Mouse (Mus musculus): ENCODE data around the gene Slc16a9. TPM values are rescaled to one million over a fixed set of nuclear protein-coding genes. Genes with fewer than 3 reads are reported as not detected.
A peak's percentile ranks its signal among the peaks of the same experiment; 100 is the strongest.

Slc16a9 gene
- polyA plus RNA-seq, 1 experiment from 2014 or later = 2.4 TPM

DNA sequence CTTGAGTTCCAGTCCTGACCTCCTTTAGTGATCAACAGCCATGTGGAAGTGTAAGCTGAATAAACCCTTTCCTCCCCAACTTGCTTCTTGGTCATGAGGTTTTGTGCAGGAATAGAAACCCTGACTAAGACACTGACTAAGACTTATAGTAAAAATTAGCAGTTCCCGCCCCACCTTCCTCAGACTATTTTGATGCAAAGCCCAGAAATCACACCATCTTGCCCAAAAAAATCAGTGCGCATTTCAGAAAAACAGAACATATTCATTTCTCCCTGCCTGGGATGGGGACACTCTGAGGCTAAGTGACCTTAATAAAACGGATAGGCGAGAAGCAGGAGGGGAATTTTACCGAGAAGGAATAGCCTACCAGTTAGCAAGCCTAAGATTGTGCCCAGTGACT, 60.8 kb downstream of the Slc16a9 start:
- H3K4me1 ChIP-seq = no peaks in the 10 kb centered on the region
- whole genome bisulfite sequencing = 63% methylated on average over 5 of the region's 5 CpGs
- no peak for ATAC-seq (ENCODE audit: insufficient number of reproducible peaks, low FRiP score, low TSS enrichment, low read depth)

DNA sequence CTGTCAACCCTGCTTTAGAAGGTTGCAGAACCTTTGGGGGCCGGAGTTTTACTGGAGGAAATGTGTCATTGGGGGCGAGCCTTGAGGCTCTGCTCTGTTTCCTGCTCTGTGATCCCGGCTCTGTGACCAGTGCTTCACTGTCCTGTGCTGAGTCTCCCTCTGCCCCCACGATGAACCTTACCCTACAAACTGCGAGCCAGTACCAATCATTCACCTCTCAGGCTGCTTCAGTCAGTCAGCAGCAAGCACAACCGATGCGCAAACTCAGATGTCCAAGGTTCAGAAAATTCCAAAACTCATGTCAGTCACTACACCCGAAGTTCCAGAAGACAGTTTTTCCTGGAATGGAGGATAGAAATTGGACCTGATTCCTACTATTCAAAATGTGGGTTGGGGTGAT, 64.5 kb downstream of the Slc16a9 start:
- 88% methylated on average over 8 of the region's 8 CpGs for WGBS
- Histone ChIP-seq H3K27me3 (no peaks in the 10 kb centered on the region), H3K4me3 (replicated peaks) (no peak overlapping the region), H3K4me2 (replicated peaks) (no peak overlapping the region), H3K9ac (no peak overlapping the region), H3K9me3 (replicated peaks) (no peaks in the 10 kb centered on the region), H3K4me1 (no peaks in the 10 kb centered on the region), H3K36me3 (no peaks in the 10 kb centered on the region), H3K27ac (replicated peaks) (no peak overlapping the region)
- ATAC-seq (ENCODE audit: insufficient number of reproducible peaks, low FRiP score, low TSS enrichment, low read depth) = no peak

More for the DNA sequence above, 60.8 kb downstream of the Slc16a9 start:
- no peak overlapping the region for H3K4me2 ChIP-seq (replicated peaks)
- no peak overlapping the region for H3K4me3 ChIP-seq (replicated peaks)
- no peak overlapping the region for H3K27ac ChIP-seq (replicated peaks)
- no peaks in the 10 kb centered on the region for H3K9me3 ChIP-seq (replicated peaks)
- H3K36me3 ChIP-seq = no peaks in the 10 kb centered on the region
- H3K27me3 ChIP-seq = no peaks in the 10 kb centered on the region
- H3K9ac ChIP-seq = no peak overlapping the region

DNA sequence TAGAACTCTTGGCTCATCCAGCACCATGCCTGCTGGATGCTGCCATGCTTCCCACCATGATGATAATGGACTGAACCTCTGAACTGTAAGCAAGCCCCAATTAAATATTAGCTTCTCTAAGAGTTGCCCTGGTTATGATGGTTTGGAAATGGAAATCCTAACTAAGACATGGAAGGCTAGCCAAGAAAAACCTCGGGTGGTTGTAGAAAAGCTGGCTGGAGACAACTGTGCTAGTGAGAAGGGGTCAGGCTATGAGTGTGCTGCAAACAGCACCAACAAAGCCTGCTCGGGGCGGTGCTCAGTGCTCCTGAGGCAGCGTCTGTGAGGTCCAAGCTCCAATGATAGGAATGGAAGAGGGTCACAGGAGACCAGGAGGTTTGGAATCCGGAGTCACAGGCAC, 65.7 kb downstream of the Slc16a9 start:
- Histone ChIP-seq H3K36me3 (no peaks in the 10 kb centered on the region), H3K9me3 (replicated peaks) (no peaks in the 10 kb centered on the region), H3K4me2 (replicated peaks) (no peak overlapping the region), H3K27ac (replicated peaks) (no peak overlapping the region), H3K9ac (no peak overlapping the region), H3K4me1 (no peaks in the 10 kb centered on the region), H3K27me3 (no peaks in the 10 kb centered on the region), H3K4me3 (replicated peaks) (no peak overlapping the region)
- no peak for ATAC-seq (ENCODE audit: insufficient number of reproducible peaks, low FRiP score, low TSS enrichment, low read depth)
- WGBS = 82% methylated on average over 5 of the region's 5 CpGs

DNA sequence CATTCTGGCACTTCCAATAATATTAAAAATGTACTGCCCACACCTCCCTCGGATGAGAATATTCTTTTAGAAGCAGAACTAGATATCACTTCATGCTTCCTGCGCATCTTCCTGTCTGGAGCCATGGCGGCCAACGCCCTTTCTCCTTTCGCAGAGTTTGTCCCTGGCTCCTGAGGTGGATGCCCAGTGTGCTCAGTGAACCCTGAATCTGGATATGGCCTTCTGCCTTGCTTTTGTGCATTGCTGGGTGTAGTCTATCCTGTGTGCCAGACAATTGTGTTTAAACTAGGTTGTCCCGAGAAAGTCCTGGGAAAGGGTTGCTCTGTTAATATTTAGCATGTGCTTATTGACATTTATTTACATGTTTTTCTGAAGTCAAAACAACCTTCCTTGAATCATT, 71.0 kb downstream of the Slc16a9 start:
- Histone ChIP-seq H3K36me3 (no peaks in the 10 kb centered on the region), H3K9me3 (replicated peaks) (no peaks in the 10 kb centered on the region), H3K27ac (replicated peaks) (no peak overlapping the region), H3K4me1 (no peaks in the 10 kb centered on the region), H3K4me3 (replicated peaks) (no peak overlapping the region), H3K4me2 (replicated peaks) (no peak overlapping the region), H3K9ac (no peak overlapping the region), H3K27me3 (no peaks in the 10 kb centered on the region)
- ATAC-seq (ENCODE audit: insufficient number of reproducible peaks, low FRiP score, low TSS enrichment, low read depth) = no peak
- 89% methylated on average over 6 of the region's 6 CpGs for WGBS

DNA sequence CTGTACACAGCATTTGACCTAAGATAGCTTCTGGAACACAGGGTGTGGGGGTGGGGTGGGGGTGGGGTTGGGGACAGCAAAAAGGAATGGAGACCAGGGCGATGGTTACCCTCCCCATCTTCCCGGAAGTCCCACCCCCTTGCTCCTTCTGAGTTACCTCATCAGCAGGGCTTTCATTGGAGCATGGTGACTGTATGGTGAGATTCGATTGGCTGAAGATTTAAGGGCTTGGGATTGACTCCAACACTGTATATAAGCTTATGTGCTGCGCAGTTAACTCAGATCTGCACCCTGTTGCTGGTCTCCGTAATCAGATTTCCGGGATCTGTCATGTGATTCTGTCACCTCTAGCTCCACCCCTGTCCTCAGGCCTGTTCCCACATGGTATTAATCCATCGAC, 72.0 kb downstream of the Slc16a9 start:
- Histone ChIP-seq H3K4me3 (replicated peaks) (no peak overlapping the region), H3K9ac (no peak overlapping the region), H3K27me3 (no peaks in the 10 kb centered on the region), H3K4me2 (replicated peaks) (no peak overlapping the region), H3K9me3 (replicated peaks) (no peaks in the 10 kb centered on the region), H3K27ac (replicated peaks) (no peak overlapping the region), H3K4me1 (no peaks in the 10 kb centered on the region), H3K36me3 (no peaks in the 10 kb centered on the region)
- WGBS = 66% methylated on average over 7 of the region's 7 CpGs
- ATAC-seq (ENCODE audit: insufficient number of reproducible peaks, low FRiP score, low TSS enrichment, low read depth) = no peak

DNA sequence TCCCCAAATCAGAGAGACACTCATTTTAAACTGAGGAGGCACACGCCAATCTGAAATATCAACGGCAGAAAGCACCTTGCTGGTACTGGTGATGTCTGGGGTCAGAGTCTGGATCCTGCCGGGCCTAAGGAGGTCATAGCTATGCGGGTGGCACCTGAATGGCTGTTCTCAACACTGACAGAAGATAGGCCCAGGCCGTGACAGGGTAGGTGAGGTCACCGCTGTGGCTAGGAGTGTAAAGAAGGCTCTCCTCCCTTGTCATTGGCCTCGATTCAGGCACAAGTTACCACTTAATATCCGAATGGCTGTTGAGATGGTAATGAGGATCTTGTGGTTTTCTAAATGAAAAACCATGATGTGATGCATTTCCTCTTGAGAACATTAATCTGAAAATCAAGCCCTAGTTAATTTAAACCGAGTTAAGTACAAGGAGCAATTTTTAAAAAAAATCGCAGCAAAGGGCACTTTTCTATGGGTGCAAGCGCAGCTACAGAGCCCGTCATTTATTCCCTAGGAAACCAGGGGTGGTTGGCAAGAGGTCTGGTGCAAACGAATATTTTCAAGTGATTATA, 72.6 kb downstream of the Slc16a9 start:
- Histone ChIP-seq H3K9me3 (replicated peaks) (no peaks in the 10 kb centered on the region), H3K9ac (no peak overlapping the region), H3K4me1 (no peaks in the 10 kb centered on the region), H3K27me3 (no peaks in the 10 kb centered on the region), H3K4me2 (replicated peaks) (no peak overlapping the region), H3K36me3 (no peaks in the 10 kb centered on the region), H3K27ac (replicated peaks) (no peak overlapping the region), H3K4me3 (replicated peaks) (no peak overlapping the region)
- ATAC-seq (ENCODE audit: insufficient number of reproducible peaks, low FRiP score, low TSS enrichment, low read depth) = no peak
- WGBS = 73% methylated on average over 13 of the region's 13 CpGs

DNA sequence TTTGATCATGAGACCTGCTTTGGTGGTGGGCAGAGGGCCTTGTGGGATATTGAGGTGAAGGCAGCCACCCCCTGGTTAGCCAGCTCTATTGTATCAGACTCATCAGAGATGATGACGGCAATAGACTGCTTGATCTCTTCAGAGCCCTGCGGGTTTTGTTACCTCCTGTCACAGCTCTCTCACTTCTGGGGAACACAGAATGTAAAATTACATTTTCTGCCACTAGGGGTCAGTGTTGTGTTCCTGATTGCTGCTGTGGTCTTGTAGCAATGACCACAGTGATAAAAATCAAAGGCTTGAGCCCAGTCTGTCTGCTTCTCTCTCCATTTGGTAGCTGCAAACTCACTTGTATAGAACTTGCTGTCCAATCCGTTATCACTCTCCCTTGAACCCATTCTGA, 73.7 kb downstream of the Slc16a9 start:
- H3K4me1 ChIP-seq = no peaks in the 10 kb centered on the region
- no peaks in the 10 kb centered on the region for H3K9me3 ChIP-seq (replicated peaks)
- no peak overlapping the region for H3K4me2 ChIP-seq (replicated peaks)
- no peak overlapping the region for H3K4me3 ChIP-seq (replicated peaks)
- WGBS = 6% methylated on average over 3 of the region's 3 CpGs
- H3K9ac ChIP-seq = no peak overlapping the region
- H3K36me3 ChIP-seq = no peaks in the 10 kb centered on the region
- H3K27ac ChIP-seq (replicated peaks) = no peak overlapping the region
- 0 out of 2 replicates have a peak, but pooled peaks have one; percentile 7 for ATAC-seq (ENCODE audit: insufficient number of reproducible peaks, low FRiP score, low TSS enrichment, low read depth)
- H3K27me3 ChIP-seq = no peaks in the 10 kb centered on the region

DNA sequence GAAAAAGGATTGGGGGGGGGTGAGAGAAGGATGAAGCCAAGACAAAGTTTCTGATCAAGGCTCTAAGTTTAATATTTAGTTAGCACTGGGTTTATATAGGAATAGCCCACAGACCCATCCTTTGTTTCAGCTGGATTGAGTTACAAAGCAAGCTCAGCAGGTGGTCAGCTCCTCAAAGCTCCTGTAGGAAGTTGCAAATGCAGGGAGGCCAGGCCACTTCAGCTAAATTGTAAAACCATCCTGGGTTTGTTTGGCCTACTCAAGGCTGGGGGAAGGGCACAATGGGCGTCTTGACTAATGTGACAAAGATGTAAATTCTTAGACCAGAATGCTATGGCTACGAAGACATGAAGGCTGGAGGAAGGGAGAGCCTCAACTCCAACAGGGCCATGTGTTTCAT, 80.6 kb downstream of the Slc16a9 start:
- no peak overlapping the region for H3K9ac ChIP-seq
- H3K4me1 ChIP-seq = no peaks in the 10 kb centered on the region
- 32% methylated on average over 2 of the region's 2 CpGs for WGBS
- no peaks in the 10 kb centered on the region for H3K9me3 ChIP-seq (replicated peaks)
- no peaks in the 10 kb centered on the region for H3K36me3 ChIP-seq
- H3K27ac ChIP-seq (replicated peaks) = no peak overlapping the region
- no peaks in the 10 kb centered on the region for H3K27me3 ChIP-seq
- no peak for ATAC-seq (ENCODE audit: insufficient number of reproducible peaks, low FRiP score, low TSS enrichment, low read depth)
- H3K4me2 ChIP-seq (replicated peaks) = no peak overlapping the region
- no peak overlapping the region for H3K4me3 ChIP-seq (replicated peaks)

DNA sequence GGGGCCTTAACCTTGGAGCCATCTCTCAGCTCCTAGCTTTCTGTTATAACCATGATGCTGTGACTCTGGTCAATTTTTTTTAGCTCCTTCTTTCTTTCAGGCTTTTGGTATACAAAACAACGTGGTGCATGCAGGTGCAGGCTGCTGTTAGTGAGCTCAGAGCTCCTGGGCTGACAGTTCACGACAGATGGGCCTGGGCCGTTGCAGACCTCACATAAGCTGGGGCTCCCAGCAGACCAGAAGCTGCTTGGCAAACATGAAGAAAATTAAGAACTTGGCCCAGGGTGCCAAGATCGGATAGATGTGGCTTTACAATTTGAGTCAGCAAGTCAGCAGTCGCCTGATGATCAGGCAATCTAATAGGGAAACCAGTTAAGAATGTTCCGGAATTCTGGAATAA, 82.4 kb downstream of the Slc16a9 start:
- Histone ChIP-seq H3K4me1 (no peaks in the 10 kb centered on the region), H3K4me2 (replicated peaks) (no peak overlapping the region), H3K27ac (replicated peaks) (no peak overlapping the region), H3K9ac (no peak overlapping the region), H3K27me3 (no peaks in the 10 kb centered on the region), H3K36me3 (no peaks in the 10 kb centered on the region), H3K9me3 (replicated peaks) (no peaks in the 10 kb centered on the region), H3K4me3 (replicated peaks) (no peak overlapping the region)
- 72% methylated on average over 6 of the region's 6 CpGs for WGBS
- no peak for ATAC-seq (ENCODE audit: insufficient number of reproducible peaks, low FRiP score, low TSS enrichment, low read depth)

DNA sequence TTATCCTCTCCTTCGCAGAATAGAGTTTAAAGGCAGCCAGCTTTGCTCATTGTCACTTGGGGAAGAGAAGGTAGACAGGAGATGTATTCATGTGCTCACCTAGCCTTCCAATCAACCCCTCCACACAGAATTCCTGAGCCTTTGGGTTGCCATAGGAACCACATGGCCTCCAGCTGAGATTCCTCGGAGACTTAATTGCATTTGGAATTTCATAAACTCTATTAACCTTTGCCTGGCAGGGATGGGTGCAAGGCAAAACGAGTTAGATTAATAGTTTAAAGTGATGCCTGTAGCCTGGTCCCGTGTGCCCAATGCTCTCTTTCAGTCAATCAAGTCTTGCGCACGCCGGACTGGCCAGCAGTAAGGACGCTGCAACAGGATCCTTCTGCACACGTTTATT, 83.2 kb downstream of the Slc16a9 start:
- Histone ChIP-seq H3K36me3 (no peaks in the 10 kb centered on the region), H3K4me1 (no peaks in the 10 kb centered on the region), H3K9ac (no peak overlapping the region), H3K27ac (replicated peaks) (no peak overlapping the region), H3K27me3 (no peaks in the 10 kb centered on the region), H3K4me2 (replicated peaks) (no peak overlapping the region), H3K9me3 (replicated peaks) (no peaks in the 10 kb centered on the region), H3K4me3 (replicated peaks) (no peak overlapping the region)
- ATAC-seq (ENCODE audit: insufficient number of reproducible peaks, low FRiP score, low TSS enrichment, low read depth) = no peak
- 63% methylated on average over 9 of the region's 9 CpGs for WGBS
